Mouse (Mus musculus): ENCODE results near the gene Olfr31. TPM values are rescaled to one million over a fixed set of nuclear protein-coding genes. Genes with fewer than 3 reads are reported as not detected.

The Olfr31 gene
- polyA plus RNA-seq, 1 experiment from 2014 or later, result not detected

DNA sequence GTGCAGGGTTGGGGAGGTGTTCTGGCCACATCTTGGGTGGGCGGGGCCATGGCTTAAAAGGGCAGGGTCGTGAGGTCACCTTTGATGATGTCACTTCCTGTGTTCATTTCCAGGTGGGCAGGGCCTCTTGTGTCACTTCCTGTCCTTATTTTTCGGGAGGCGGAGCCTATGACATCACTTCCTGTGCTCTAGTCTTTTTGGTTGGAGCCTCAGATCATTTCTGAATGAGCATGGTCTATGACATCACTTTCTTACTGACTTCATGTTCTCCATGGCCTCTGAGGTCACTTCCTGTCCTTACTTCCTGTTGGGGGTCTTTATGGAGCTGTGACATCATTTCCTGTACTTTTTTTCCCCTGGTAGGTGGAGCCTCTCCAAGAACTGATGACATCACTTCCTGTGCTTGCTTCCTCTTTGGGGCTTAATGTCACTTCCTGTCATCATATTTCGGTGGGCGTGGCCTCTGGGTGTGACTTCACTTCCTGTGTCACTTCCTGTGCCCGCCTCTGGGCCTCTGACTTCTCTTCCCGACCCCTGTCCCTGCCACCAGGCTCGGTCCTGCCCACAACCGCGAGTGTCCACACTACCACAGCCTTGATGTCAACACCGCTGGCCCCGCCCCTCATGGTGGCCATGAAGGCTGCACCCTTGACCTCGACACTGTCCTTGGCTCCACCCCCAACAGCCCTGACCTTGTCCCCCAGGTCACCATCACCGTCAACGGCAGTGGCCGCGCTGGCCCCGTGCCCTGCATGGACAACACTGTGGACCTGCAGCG lies 27.0 kb downstream of the Olfr31 start:
- no peak overlapping the region for H3K4me2 ChIP-seq (replicated peaks)
- no peaks in the 10 kb centered on the region for H3K4me1 ChIP-seq (replicated peaks)
- H3K27ac ChIP-seq, result no peak overlapping the region
- peaks cover 29% of the 10 kb centered on the region for H3K9me3 ChIP-seq
- H3K36me3 ChIP-seq, result peaks cover 19% of the 10 kb centered on the region
- no peaks in the 10 kb centered on the region for H3K27me3 ChIP-seq (replicated peaks)
- ATAC-seq, result no peak
- 97% methylated on average over 20 of the region's 20 CpGs for WGBS
- no peak overlapping the region for H3K4me3 ChIP-seq (replicated peaks)
- H3K9ac ChIP-seq, result no peak overlapping the region

DNA sequence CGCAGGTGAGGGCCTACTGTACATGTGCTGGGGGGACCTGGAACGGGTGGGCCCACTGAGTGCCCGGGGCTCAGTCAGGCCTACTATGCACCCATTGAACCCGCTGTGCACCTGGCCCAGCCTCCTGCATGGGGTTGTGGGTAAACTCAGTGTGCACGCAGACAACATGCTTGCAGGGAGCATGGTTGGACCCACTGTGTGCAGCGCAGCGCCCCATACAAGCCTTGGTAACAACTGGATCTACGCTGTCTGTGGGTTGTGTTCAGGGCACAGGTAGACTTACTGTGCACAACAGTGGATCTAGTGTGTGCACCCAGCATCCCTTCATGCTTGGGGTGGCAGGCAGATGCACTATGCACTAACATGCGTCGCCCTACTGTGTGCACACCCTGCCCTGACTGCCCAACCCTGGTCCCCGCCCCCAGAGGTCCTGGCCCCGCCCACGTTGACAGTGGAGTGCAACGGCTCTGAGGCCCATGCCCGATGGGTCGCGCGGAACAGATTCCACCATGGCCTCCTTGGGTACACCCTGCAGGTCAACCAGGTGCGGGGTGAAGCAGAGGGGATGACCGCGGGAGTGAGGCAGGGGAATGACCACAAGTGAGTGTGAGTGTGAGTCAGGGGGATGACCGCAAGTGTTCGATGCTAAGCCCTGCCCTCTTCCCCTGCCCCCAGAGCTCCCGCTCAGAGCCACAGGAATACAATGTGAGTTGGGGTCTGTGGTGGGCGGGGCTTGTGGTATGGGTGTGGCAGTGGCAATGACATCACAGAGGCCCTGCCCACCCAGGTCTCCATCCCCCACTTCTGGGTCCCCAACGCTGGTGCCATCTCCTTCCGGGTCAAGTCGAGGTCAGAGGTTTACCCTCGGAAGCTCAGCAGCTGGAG lies 27.9 kb downstream of the Olfr31 start:
- H3K9ac ChIP-seq, result no peak overlapping the region
- H3K9me3 ChIP-seq, result peaks cover 33% of the 10 kb centered on the region
- no peak overlapping the region for H3K4me3 ChIP-seq (replicated peaks)
- no peak for ATAC-seq
- H3K4me2 ChIP-seq (replicated peaks), result no peak overlapping the region
- H3K4me1 ChIP-seq (replicated peaks), result no peaks in the 10 kb centered on the region
- H3K36me3 ChIP-seq, result peaks cover 19% of the 10 kb centered on the region
- no peaks in the 10 kb centered on the region for H3K27me3 ChIP-seq (replicated peaks)
- H3K27ac ChIP-seq, result no peak overlapping the region
- WGBS, result 95% methylated on average over 29 of the region's 29 CpGs

DNA sequence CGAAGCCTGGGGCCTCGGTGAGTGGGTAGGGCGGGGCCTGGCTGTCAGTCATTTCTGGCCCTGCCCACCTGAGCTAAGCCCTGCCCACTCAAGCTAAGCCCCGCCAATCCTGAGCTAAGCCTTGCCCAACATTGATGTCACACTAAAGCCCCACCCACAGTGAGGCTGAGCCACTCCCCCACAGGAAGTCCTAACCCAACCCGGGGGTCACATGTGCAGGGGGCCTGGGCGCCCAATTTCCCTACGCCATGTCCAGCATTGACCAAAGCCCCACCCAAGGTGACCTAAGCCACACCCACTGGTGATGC lies 28.5 kb downstream of the Olfr31 start:
- H3K27ac ChIP-seq, result no peak overlapping the region
- H3K9me3 ChIP-seq, result peaks cover 33% of the 10 kb centered on the region
- H3K36me3 ChIP-seq, result peaks cover 19% of the 10 kb centered on the region
- 99% methylated on average over 7 of the region's 7 CpGs for WGBS
- no peak overlapping the region for H3K9ac ChIP-seq
- no peak for ATAC-seq
- no peak overlapping the region for H3K4me2 ChIP-seq (replicated peaks)
- no peak overlapping the region for H3K4me3 ChIP-seq (replicated peaks)
- H3K4me1 ChIP-seq (replicated peaks), result no peaks in the 10 kb centered on the region
- H3K27me3 ChIP-seq (replicated peaks), result no peaks in the 10 kb centered on the region

DNA sequence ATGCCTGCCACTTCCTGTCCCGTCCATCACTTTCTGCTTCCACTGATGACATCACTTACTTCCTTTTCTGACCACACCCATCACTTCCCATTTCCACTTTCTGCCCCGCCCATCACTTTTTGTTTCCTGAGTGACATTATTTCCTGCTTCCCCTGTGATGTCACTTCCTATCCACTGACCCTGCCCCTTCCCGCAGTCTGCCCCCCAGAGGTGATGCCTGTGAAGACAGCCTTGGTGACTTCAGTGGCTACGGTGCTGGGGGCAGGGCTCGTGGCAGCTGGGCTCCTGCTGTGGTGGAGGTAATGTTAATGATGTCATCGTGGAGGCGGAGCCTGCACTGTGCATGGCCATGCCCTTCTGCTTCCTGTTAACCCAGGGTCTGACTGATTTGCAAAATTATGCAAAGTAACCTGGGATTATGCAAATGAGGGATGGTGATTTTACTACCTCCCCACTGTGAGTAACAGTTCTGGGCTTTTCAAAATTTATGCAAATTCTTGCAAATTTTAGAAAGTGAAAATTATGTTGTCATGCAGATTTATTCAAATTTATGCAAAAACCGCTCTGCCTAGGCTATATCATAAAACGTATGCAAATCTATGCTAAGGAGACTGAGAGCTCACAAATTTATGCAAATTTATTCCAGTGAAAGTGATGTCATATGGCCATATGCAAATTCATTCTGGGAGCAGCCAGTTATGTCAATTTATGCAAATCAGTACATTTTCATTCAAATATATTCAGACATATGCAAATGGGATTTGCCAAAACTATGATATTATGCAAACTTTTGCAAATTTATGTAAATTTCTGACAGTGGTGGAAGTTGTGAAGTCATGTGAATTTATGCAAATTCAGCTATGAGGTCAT lies 29.3 kb downstream of the Olfr31 start:
- H3K27me3 ChIP-seq (replicated peaks), result no peaks in the 10 kb centered on the region
- peaks cover 19% of the 10 kb centered on the region for H3K36me3 ChIP-seq
- ATAC-seq, result no peak
- no peak overlapping the region for H3K27ac ChIP-seq
- no peaks in the 10 kb centered on the region for H3K4me1 ChIP-seq (replicated peaks)
- 94% methylated on average over 9 of the region's 9 CpGs for WGBS
- H3K4me2 ChIP-seq (replicated peaks), result no peak overlapping the region
- peaks cover 33% of the 10 kb centered on the region for H3K9me3 ChIP-seq
- no peak overlapping the region for H3K4me3 ChIP-seq (replicated peaks)
- no peak overlapping the region for H3K9ac ChIP-seq

DNA sequence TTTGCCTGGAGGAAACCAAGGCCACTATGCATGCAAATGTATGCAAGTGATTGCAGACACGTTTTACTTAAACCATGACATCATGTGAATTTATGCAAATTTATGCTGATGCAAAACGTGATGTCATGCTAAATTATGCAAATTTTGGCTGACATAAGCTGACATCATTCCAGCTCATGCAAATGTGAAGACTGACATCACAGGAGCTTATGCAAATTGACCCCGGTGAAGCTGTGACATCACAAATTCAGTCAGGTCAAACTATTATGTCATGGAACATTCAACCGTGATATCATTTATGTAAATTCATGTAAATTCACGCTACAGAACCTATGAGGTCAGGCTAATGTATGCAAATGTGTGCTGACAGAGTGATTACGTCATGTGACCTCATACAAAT lies 30.0 kb downstream of the Olfr31 start:
- no peak for ATAC-seq
- no peak overlapping the region for H3K9ac ChIP-seq
- no peak overlapping the region for H3K4me2 ChIP-seq (replicated peaks)
- no peak overlapping the region for H3K27ac ChIP-seq
- H3K4me1 ChIP-seq (replicated peaks), result no peaks in the 10 kb centered on the region
- WGBS, result 85% methylated on average over 6 of the region's 6 CpGs
- no peak overlapping the region for H3K4me3 ChIP-seq (replicated peaks)
- H3K27me3 ChIP-seq (replicated peaks), result no peaks in the 10 kb centered on the region
- peaks cover 18% of the 10 kb centered on the region for H3K36me3 ChIP-seq
- peaks cover 30% of the 10 kb centered on the region for H3K9me3 ChIP-seq

DNA sequence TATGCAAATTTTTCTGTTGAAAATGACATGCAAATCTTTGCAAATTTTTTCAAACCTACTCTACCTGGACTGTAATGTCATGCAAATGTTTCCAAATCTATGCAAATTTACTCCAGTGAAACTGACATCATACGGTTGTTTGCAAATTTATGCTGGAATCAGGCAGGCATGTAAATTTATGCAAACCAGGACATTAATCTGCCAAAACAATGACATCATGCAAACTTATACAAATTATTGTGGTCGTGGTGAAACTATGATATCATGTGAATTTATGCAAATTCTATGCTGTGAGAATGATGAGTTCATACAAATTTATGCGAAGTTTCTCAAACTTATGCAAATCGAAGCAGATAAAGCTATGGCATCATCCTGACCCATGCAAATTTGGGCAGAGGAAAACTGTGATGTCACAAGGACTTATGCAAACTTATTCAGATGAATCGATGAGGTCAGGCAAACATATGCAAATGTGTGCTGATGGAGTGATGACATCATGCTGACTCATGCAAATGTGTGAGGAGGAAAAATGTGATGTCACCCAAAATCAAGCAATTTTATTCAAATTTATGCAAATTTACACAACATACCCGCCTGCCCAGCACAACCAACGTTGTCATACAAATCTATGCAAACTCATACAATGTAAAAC lies 30.6 kb downstream of the Olfr31 start:
- Histone ChIP-seq H3K36me3 (peaks cover 15% of the 10 kb centered on the region), H3K9ac (no peak overlapping the region), H3K27ac (no peak overlapping the region), H3K27me3 (replicated peaks) (no peaks in the 10 kb centered on the region), H3K4me1 (replicated peaks) (no peaks in the 10 kb centered on the region), H3K4me3 (replicated peaks) (no peak overlapping the region), H3K9me3 (peaks cover 24% of the 10 kb centered on the region), H3K4me2 (replicated peaks) (no peak overlapping the region)
- no peak for ATAC-seq
- WGBS, result 92% methylated on average over 7 of the region's 7 CpGs

DNA sequence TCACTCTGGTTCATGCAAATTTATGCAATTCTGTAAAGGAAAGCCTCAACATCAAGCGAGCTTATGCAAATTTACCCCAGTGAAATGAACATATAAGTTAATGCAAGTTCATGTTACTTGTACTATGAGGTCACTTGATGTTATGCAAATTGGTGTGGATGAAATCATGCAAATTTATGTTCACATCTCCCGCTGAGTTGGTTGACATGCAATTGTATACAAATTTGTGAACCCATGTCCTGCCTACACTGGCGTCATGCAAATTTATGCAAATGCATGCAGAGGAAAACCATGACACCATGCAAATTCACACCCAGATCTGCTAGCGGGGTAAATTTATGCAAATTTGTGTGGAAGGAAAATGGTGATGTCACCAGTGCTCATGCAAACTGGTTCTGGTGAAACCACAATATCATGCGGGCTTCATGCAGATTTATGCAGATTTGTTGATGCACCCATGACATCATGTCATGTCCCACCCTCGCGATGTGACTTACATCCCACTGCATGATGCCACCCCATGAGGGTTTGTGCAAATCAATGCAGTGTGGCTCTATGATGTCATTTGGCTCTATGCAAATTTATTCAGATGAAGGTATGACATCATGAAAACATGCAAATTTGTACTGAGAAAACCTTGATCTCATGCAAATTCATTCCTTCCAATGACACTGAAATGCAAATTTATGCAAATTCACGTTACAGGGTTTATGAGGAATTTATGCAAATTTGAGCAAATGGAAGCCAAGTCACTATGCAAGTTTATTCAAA lies 31.3 kb downstream of the Olfr31 start:
- no peak for ATAC-seq
- no peak overlapping the region for H3K4me3 ChIP-seq (replicated peaks)
- H3K9ac ChIP-seq, result no peak overlapping the region
- H3K4me1 ChIP-seq (replicated peaks), result no peaks in the 10 kb centered on the region
- no peak overlapping the region for H3K27ac ChIP-seq
- no peaks in the 10 kb centered on the region for H3K27me3 ChIP-seq (replicated peaks)
- WGBS, result 94% methylated on average over 8 of the region's 8 CpGs
- H3K36me3 ChIP-seq, result peaks cover 15% of the 10 kb centered on the region
- H3K4me2 ChIP-seq (replicated peaks), result no peak overlapping the region
- H3K9me3 ChIP-seq, result peaks cover 23% of the 10 kb centered on the region

DNA sequence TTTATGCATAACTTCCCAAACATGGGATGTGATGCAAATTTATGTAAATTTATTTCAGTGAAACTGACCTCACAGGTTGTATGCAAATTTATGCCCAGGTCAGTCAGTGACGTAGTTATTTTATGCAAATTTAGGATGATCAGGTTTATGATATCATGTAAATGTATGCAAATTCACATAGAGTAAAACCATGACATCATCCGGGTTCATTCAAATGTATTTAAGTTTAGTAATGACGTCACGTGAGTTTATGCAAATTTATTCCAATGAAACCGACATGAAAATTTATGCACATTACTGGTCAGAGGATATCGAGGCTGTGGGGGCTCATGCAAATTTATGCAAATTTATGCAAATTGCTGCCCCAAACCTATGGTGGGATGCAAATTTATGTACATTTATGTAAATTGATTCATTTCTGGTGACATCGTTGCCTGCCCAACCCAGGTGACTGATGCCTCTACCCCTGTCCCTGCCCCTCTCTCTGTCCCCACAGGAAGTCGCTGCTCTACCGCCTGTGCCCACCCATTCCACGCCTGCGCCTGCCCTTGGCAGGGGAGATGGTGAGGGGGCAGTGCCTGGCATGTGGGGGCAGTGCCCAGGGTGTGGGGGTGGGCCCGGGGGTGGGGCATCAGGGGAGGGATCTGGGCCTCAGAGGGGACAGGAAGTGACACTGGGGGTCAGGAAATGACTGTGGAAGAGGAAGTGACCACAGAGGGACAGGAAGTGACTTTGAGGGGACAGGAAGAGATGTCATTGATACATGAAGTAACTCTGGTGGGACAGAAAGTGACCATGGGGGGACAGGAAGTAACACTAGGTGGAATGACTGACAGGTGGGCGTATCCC lies 32.1 kb downstream of the Olfr31 start:
- no peak overlapping the region for H3K9ac ChIP-seq
- WGBS, result 94% methylated on average over 13 of the region's 13 CpGs
- H3K4me1 ChIP-seq (replicated peaks), result no peaks in the 10 kb centered on the region
- H3K4me3 ChIP-seq (replicated peaks), result no peak overlapping the region
- H3K36me3 ChIP-seq, result peaks cover 11% of the 10 kb centered on the region
- peaks cover 18% of the 10 kb centered on the region for H3K9me3 ChIP-seq
- no peak overlapping the region for H3K4me2 ChIP-seq (replicated peaks)
- no peak for ATAC-seq
- no peak overlapping the region for H3K27ac ChIP-seq
- no peaks in the 10 kb centered on the region for H3K27me3 ChIP-seq (replicated peaks)

DNA sequence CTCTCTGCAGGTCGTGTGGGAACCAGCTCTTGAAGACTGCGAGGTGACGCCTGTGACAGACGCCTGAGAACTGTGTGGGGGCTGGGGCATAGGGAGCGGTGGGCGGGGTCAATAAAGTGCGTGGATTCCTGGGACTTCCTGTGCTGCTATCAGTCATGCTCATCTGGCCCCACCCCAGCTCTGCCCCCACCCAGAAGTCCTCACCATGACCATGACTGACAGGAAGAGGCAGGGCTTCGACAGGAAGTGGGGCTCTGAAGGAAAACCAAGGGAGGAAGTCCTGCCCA lies 32.7 kb downstream of the Olfr31 start:
- H3K9ac ChIP-seq, result no peak overlapping the region
- H3K9me3 ChIP-seq, result peaks cover 14% of the 10 kb centered on the region
- peaks cover 7% of the 10 kb centered on the region; the same call in 1 of the 2 replicates for H3K36me3 ChIP-seq
- no peak overlapping the region for H3K4me3 ChIP-seq (replicated peaks)
- no peak overlapping the region for H3K4me2 ChIP-seq (replicated peaks)
- 90% methylated on average over 8 of the region's 8 CpGs for WGBS
- no peaks in the 10 kb centered on the region for H3K4me1 ChIP-seq (replicated peaks)
- ATAC-seq, result peak; percentile 52
- H3K27ac ChIP-seq, result no peak overlapping the region
- no peaks in the 10 kb centered on the region for H3K27me3 ChIP-seq (replicated peaks)

All from intestine, embryonic 15.5 days (tissue).